Mouse (Mus musculus): ENCODE data around the gene Fnip2. TPM values are rescaled to one million over a fixed set of nuclear protein-coding genes. Genes with fewer than 3 reads are reported as not detected.

Fnip2 gene
- polyA plus RNA-seq, 1 experiment from 2014 or later = 4.7 TPM

Other genes with a start within 250 kb of the Fnip2 start
- not detected in 2 replicates for gene Gm17359, start 231.1 kb downstream of the Fnip2 start, polyA plus RNA-seq (2015; fragmentation: Nextera tagmentation; extraction: Ambion mirVana)
- 185 and 187 TPM in 2 replicates for gene Ppid, start 23.5 kb upstream of the Fnip2 start, polyA plus RNA-seq (2015; fragmentation: Nextera tagmentation; extraction: Ambion mirVana)
- gene 4930579G24Rik, start 61.3 kb upstream of the Fnip2 start, polyA plus RNA-seq (2015; fragmentation: Nextera tagmentation; extraction: Ambion mirVana) = 42.4 and 46.9 TPM in 2 replicates
- 50.9 and 52.3 TPM in 2 replicates for gene Etfdh, start 61.7 kb upstream of the Fnip2 start, polyA plus RNA-seq (2015; fragmentation: Nextera tagmentation; extraction: Ambion mirVana)
- 1.9 and 2.6 TPM in 2 replicates for gene Rxfp1, start 170.1 kb upstream of the Fnip2 start, polyA plus RNA-seq (2015; fragmentation: Nextera tagmentation; extraction: Ambion mirVana)

Data from embryonic facial prominence, embryonic 13.5 days (tissue).